Mouse (Mus musculus) embryonic facial prominence, embryonic 12.5 days (tissue): ENCODE results near the gene Atp2b1. TPM values are rescaled to one million over a fixed set of nuclear protein-coding genes. Genes with fewer than 3 reads are reported as not detected.

Experiments used
- ATAC-seq: fragments of 200-750 bp; cut with Nextera tagmentation; 2 replicates; pipeline ENCODE4 v1.8.0; 2017; ENCODE audit not compliant: insufficient number of reproducible peaks, insufficient read depth, low FRiP score, low TSS enrichment
- H3K27ac ChIP-seq: fragments of 300-500 bp; sonication (generic); 2 replicates; pipeline ENCODE4 v1.5.1; 2016; ENCODE audit warnings: mild to moderate bottlenecking
- H3K27me3 ChIP-seq: fragments of 300-500 bp; sonication (generic); 2 replicates; pipeline ENCODE4 v1.6.1; 2016; ENCODE audit warnings: mild to moderate bottlenecking, moderate library complexity
- H3K36me3 ChIP-seq: fragments of 300-500 bp; sonication (generic); 2 replicates; pipeline ENCODE4 v1.6.1; 2016; ENCODE audit warnings: mild to moderate bottlenecking
- H3K4me1 ChIP-seq: fragments of 300-500 bp; sonication (generic); 2 replicates; pipeline ENCODE4 v1.6.1; 2016
- H3K4me2 ChIP-seq: fragments of 300-500 bp; sonication (generic); replicated peaks from 2 replicates; pipeline ENCODE4 v1.6.1; 2016; ENCODE audit warnings: mild to moderate bottlenecking, moderate library complexity
- H3K4me3 ChIP-seq: fragments of 300-500 bp; sonication (generic); 2 replicates; pipeline ENCODE4 v1.5.1; 2016; ENCODE audit warnings: mild to moderate bottlenecking
- H3K9ac ChIP-seq: fragments of 300-500 bp; sonication (generic); 2 replicates; pipeline ENCODE4 v1.6.1; 2016; ENCODE audit warnings: mild to moderate bottlenecking, moderate library complexity
- H3K9me3 ChIP-seq: fragments of 300-500 bp; sonication (generic); 2 replicates; pipeline ENCODE4 v1.6.1; 2016; ENCODE audit warnings: mild to moderate bottlenecking, moderate library complexity
- WGBS: fragments of 180-500 bp; shearing (Covaris S2); methylation state at CpG from one replicate; pipeline ENCODE4 v1.1.7; 2016; 5-methylcytosine and 5-hydroxymethylcytosine counted together
- polyA plus RNA-seq: library from polyadenylated mRNA; unstranded; fragments of >200 nt; fragmentation: Nextera tagmentation; extraction: Ambion mirVana; gene quantifications from 2 replicates; pipeline ENCODE4 v1.2.1, GENCODE M21; 2016

Atp2b1 gene
- polyA plus RNA-seq, 1 experiment from 2014 or later: 111 TPM

DNA sequence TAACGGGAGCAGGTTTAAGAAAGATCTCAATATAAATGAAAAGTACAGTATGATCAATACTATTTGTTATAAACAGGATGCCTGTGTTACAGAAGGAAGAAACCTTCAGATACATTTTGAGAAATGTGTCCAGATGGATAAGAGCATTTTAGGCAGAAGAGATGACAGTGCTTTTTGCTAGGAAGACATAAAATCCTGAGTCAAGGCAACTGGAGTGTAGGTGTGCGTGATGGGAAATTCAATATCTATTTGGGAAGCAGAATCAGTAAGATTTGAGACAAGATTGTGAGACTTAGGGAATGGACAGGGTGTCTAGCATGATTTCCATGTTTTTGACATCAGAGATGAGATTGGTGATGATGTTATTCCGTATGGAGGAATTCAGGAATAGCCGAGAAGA is 22.8 kb upstream of the Atp2b1 start:
- no peak overlapping the region for H3K27ac ChIP-seq
- H3K4me2 ChIP-seq: no peak overlapping the region

GRCm38 (mm10) chr10:98897507-98897906 is 16.7 kb upstream of the Atp2b1 start:
- Histone ChIP-seq H3K4me1 (no peaks in the 10 kb centered on the region), H3K4me2 (no peak overlapping the region), H3K27ac (no peak overlapping the region), H3K9ac (no peak overlapping the region), H3K4me3 (no peak overlapping the region), H3K27me3 (no peaks in the 10 kb centered on the region), H3K9me3 (no peaks in the 10 kb centered on the region), H3K36me3 (no peaks in the 10 kb centered on the region)
- no peak for ATAC-seq
- WGBS: 90% methylated on average over 8 of the region's 8 CpGs

More for the DNA sequence above, 22.8 kb upstream of the Atp2b1 start:
- 0 out of 2 replicates have a peak, but pooled peaks cover 5% of the 10 kb centered on the region for H3K9me3 ChIP-seq
- no peak overlapping the region for H3K9ac ChIP-seq
- no peaks in the 10 kb centered on the region for H3K36me3 ChIP-seq
- H3K27me3 ChIP-seq: no peaks in the 10 kb centered on the region
- WGBS: 86% methylated on average over 4 of the region's 4 CpGs
- H3K4me1 ChIP-seq: no peaks in the 10 kb centered on the region
- H3K4me3 ChIP-seq: no peak overlapping the region
- no peak for ATAC-seq

GRCm38 (mm10) chr10:98897913-98898748 is 16.1 kb upstream of the Atp2b1 start:
- 88% methylated on average over 4 of the region's 4 CpGs for WGBS
- no peak for ATAC-seq
- H3K4me1 ChIP-seq: no peaks in the 10 kb centered on the region

DNA sequence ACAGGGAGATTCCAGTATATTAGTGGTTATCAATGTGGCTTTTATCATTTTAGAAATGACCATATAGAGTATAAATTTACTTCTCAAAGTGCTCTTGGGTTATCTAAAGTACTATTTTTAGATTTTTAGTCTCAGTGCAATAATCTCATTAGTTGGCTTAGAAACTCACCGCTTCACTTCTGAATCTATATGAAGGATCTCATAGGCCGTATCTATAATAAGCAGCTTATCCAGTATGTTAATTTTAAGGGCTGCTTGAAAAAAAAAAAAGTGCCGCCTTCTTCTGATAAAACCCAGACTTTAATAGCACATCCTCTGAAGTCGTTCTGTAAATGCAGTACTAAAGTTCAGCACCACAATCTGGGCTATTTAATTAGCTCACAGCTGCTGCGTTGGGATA is 12.7 kb upstream of the Atp2b1 start:
- no peaks in the 10 kb centered on the region for H3K27me3 ChIP-seq
- 85% methylated on average over 5 of the region's 5 CpGs for WGBS
- no peaks in the 10 kb centered on the region for H3K9me3 ChIP-seq
- H3K4me3 ChIP-seq: no peak overlapping the region
- H3K4me1 ChIP-seq: no peaks in the 10 kb centered on the region
- H3K27ac ChIP-seq: no peak overlapping the region
- H3K4me2 ChIP-seq: no peak overlapping the region
- no peaks in the 10 kb centered on the region for H3K36me3 ChIP-seq
- no peak overlapping the region for H3K9ac ChIP-seq
- no peak for ATAC-seq

More at GRCm38 (mm10) chr10:98897913-98898748, 16.1 kb upstream of the Atp2b1 start:
- Histone ChIP-seq H3K9ac (no peak overlapping the region), H3K4me3 (no peak overlapping the region), H3K9me3 (no peaks in the 10 kb centered on the region), H3K4me2 (no peak overlapping the region), H3K27me3 (no peaks in the 10 kb centered on the region), H3K36me3 (no peaks in the 10 kb centered on the region), H3K27ac (no peak overlapping the region)

- H3K27me3 ChIP-seq: no peaks in the 10 kb centered on the region
- 86% methylated on average over 4 of the region's 4 CpGs for WGBS
- no peak overlapping the region for H3K4me2 ChIP-seq
- no peak for ATAC-seq
- H3K9ac ChIP-seq: no peak overlapping the region
- no peak overlapping the region for H3K27ac ChIP-seq
- H3K4me3 ChIP-seq: no peak overlapping the region
- no peaks in the 10 kb centered on the region for H3K36me3 ChIP-seq
- H3K4me1 ChIP-seq: no peaks in the 10 kb centered on the region
- H3K9me3 ChIP-seq: no peaks in the 10 kb centered on the region
Observed at GRCm38 (mm10) chr10:98905987-98906386, 8.2 kb upstream of the Atp2b1 start.

- Histone ChIP-seq H3K36me3 (no peaks in the 10 kb centered on the region), H3K4me1 (no peaks in the 10 kb centered on the region), H3K4me2 (no peak overlapping the region), H3K27me3 (no peaks in the 10 kb centered on the region), H3K9ac (no peak overlapping the region), H3K27ac (no peak overlapping the region), H3K9me3 (no peaks in the 10 kb centered on the region), H3K4me3 (no peak overlapping the region)
- WGBS: 68% methylated on average over 5 of the region's 5 CpGs
- ATAC-seq: no peak
Observed at GRCm38 (mm10) chr10:98906941-98907549, 7.2 kb upstream of the Atp2b1 start.

DNA sequence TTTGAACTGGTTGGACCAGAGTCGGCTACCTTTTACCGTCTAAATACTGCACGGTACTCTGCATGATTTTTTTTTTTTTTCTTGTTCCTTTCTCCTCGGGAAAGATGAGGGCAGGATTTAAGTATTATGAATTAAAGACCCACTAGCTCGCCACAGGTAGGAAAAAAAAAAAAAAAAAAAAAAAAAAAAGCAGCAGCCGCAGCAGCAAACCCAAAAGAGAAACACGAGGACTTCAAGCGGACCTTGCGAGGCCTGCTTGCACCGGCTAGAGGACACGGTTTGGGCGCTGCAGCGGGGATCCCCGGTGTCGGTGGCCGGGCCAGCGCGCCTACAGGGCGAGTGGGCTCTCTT is 621 bp upstream of the Atp2b1 start:
- Histone ChIP-seq H3K9ac (peak overlapping the region; percentile 90), H3K27me3 (no peaks in the 10 kb centered on the region), H3K4me3 (peak overlapping the region; percentile 97), H3K9me3 (no peaks in the 10 kb centered on the region), H3K36me3 (no peaks in the 10 kb centered on the region), H3K27ac (peak overlapping the region; percentile 99), H3K4me2 (peak overlapping the region; percentile 58), H3K4me1 (peaks cover 6% of the 10 kb centered on the region; the same call in 1 of the 2 replicates)
- ATAC-seq: no peak
- WGBS: under 1% methylated on average over 19 of the region's 19 CpGs

- Histone ChIP-seq H3K9me3 (no peaks in the 10 kb centered on the region), H3K36me3 (no peaks in the 10 kb centered on the region), H3K4me2 (peak overlapping the region; percentile 95), H3K27me3 (no peaks in the 10 kb centered on the region), H3K27ac (peak overlapping the region; percentile 99), H3K4me1 (peaks cover 6% of the 10 kb centered on the region; the same call in 1 of the 2 replicates), H3K9ac (peak overlapping the region; percentile 90), H3K4me3 (peak overlapping the region; percentile 97)
- ATAC-seq: peak; percentile 85
- WGBS: under 1% methylated on average over 50 of the region's 62 CpGs
Observed at GRCm38 (mm10) chr10:98914810-98915241, 620 bp downstream of the Atp2b1 start.

DNA sequence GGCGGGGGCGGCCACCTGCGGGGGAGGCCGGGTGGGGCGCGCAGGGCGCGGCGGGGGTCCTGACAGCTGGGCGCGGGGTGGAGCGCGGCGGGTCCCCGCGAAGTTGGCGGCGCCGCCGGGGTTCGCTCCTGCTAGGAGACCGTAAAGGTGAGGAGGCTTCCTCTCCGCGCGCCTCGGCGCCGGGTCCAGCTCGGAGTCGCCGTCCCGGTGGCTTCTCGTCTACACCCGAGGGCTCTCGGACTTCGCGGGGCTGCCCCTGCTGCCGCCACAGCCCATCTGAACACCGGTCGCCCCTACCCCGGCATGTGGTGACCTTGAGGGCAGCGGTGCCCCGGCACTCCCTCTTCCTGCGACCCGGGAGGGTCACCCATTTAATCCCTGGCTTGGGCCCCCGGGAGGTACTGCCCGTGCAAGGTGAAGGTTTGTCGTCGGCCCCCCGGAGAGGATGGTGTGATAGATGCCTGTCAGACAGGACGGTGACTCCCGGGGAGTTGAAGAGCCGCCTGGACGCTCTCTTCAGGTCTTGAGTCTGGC is 1.3 kb downstream of the Atp2b1 start:
- peak overlapping the region; percentile 97 for H3K4me3 ChIP-seq
- peak overlapping the region; percentile 90 for H3K9ac ChIP-seq
- H3K27me3 ChIP-seq: no peaks in the 10 kb centered on the region
- 1% methylated on average over 50 of the region's 54 CpGs for WGBS
- no peak for ATAC-seq
- no peaks in the 10 kb centered on the region for H3K36me3 ChIP-seq
- H3K4me2 ChIP-seq: peak overlapping the region; percentile 95
- H3K27ac ChIP-seq: peak overlapping the region; percentile 99
- no peaks in the 10 kb centered on the region for H3K9me3 ChIP-seq
- H3K4me1 ChIP-seq: peaks cover 6% of the 10 kb centered on the region; the same call in 1 of the 2 replicates

GRCm38 (mm10) chr10:98916011-98916780 is 2.0 kb downstream of the Atp2b1 start:
- Histone ChIP-seq H3K27me3 (no peaks in the 10 kb centered on the region), H3K9ac (peak overlapping the region; percentile 90), H3K4me2 (peak overlapping the region; percentile 95), H3K27ac (peak overlapping the region; percentile 99; the same call in 1 of the 2 replicates), H3K36me3 (no peaks in the 10 kb centered on the region), H3K9me3 (no peaks in the 10 kb centered on the region), H3K4me3 (peak overlapping the region; percentile 97), H3K4me1 (peaks cover 6% of the 10 kb centered on the region; the same call in 1 of the 2 replicates)
- no peak for ATAC-seq
- 8% methylated on average over 22 of the region's 22 CpGs for WGBS

DNA sequence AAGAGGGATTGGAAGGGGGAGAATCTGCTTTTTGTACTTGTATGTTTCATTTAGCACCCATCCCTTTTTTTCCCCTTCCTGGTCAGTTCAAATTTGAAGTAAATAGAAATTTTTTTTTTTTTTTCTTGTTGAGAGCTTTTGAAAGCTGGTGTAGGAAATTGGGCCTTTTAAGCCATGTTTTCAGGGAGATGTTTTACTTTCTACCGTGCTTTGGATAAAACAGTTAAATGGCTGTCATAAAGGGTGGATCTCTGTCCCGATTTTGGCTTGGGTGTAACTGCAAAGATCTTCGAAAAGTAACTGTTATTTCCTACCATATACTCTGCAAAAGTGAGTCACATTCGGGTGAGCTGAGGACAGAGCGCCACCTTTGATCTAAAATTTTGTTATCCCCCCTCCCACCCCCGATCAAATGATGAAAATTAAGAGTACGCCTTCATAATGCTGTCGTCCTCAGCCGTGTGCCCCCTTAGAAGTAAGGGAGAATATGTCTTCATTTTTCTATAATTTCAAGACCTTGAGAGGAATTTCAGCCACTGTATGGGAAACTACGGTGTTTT is 2.7 kb downstream of the Atp2b1 start:
- H3K4me1 ChIP-seq: peaks cover 6% of the 10 kb centered on the region; the same call in 1 of the 2 replicates
- 70% methylated on average over 10 of the region's 10 CpGs for WGBS
- peak overlapping the region; percentile 97; the same call in 1 of the 2 replicates for H3K4me3 ChIP-seq
- peak overlapping the region; percentile 95 for H3K4me2 ChIP-seq
- no peak overlapping the region for H3K27ac ChIP-seq
- no peaks in the 10 kb centered on the region for H3K36me3 ChIP-seq
- ATAC-seq: no peak
- no peaks in the 10 kb centered on the region for H3K27me3 ChIP-seq
- H3K9me3 ChIP-seq: no peaks in the 10 kb centered on the region
- H3K9ac ChIP-seq: no peak overlapping the region
